Mouse (Mus musculus) kidney, embryonic 14.5 days (tissue): ENCODE data around the gene Mxi1. TPM values are rescaled to one million over a fixed set of nuclear protein-coding genes. Genes with fewer than 3 reads are reported as not detected.
"Not testable (repeated sequence)": the region's sequence is repeated elsewhere in the genome, so short reads cannot be mapped to it uniquely, and the experiment has no call there.

Source experiments
- ATAC-seq: fragments of 200-750 bp; cut with Nextera tagmentation; 2 replicates; pipeline ENCODE4 v1.8.0; 2017; ENCODE audit warnings: moderate number of reproducible peaks, mild to moderate bottlenecking, moderate TSS enrichment, moderate library complexity; ENCODE audit not compliant: low FRiP score, low TSS enrichment
- H3K27ac ChIP-seq: fragments of 300-500 bp; sonication (generic); 2 replicates; pipeline ENCODE4 v1.5.1; 2014; ENCODE audit warnings: low read depth, mild to moderate bottlenecking, low read length, moderate library complexity, mixed read lengths
- H3K27me3 ChIP-seq: fragments of 300-500 bp; sonication (generic); 2 replicates; pipeline ENCODE4 v1.6.1; 2014; ENCODE audit warnings: mild to moderate bottlenecking, low read length; ENCODE audit not compliant: control insufficient read depth, insufficient read depth
- H3K36me3 ChIP-seq: fragments of 300-500 bp; sonication (generic); 2 replicates; pipeline ENCODE4 v1.6.1; 2014; ENCODE audit warnings: low read length, mixed read lengths; ENCODE audit not compliant: control insufficient read depth, insufficient read depth
- H3K4me1 ChIP-seq: fragments of 300-500 bp; sonication (generic); 2 replicates; pipeline ENCODE4 v1.6.1; 2014; ENCODE audit warnings: low read length, mixed read lengths; ENCODE audit not compliant: control insufficient read depth, insufficient read depth
- H3K4me2 ChIP-seq: fragments of 300-500 bp; sonication (generic); replicated peaks from 2 replicates; pipeline ENCODE4 v1.6.1; 2014; ENCODE audit warnings: low read depth, mild to moderate bottlenecking, low read length
- H3K4me3 ChIP-seq: fragments of 300-500 bp; sonication (generic); 2 replicates; pipeline ENCODE4 v1.5.1; 2014; ENCODE audit warnings: mild to moderate bottlenecking, low read length
- H3K9ac ChIP-seq: fragments of 300-500 bp; sonication (generic); 2 replicates; pipeline ENCODE4 v1.6.1; 2014; ENCODE audit warnings: low read depth, mild to moderate bottlenecking, low read length, moderate library complexity
- H3K9me3 ChIP-seq: fragments of 300-500 bp; sonication (generic); 2 replicates; pipeline ENCODE4 v1.6.1; 2016; ENCODE audit warnings: low read length; ENCODE audit not compliant: control insufficient read depth
- WGBS: fragments of 180-500 bp; shearing (Covaris S2); extraction: QIAGEN DNeasy Blood & Tissue Kit; methylation state at CpG from one replicate; pipeline ENCODE4 v1.1.7; 2014; 5-methylcytosine and 5-hydroxymethylcytosine counted together
- polyA plus RNA-seq: library from polyadenylated mRNA; unstranded; fragments of >200 nt; fragmentation: Nextera tagmentation; extraction: Ambion mirVana; gene quantifications from 2 replicates; pipeline ENCODE4 v1.2.1, GENCODE M21; 2014

Gene Mxi1
- polyA plus RNA-seq, 1 experiment from 2014 or later, result 42.5 TPM

DNA sequence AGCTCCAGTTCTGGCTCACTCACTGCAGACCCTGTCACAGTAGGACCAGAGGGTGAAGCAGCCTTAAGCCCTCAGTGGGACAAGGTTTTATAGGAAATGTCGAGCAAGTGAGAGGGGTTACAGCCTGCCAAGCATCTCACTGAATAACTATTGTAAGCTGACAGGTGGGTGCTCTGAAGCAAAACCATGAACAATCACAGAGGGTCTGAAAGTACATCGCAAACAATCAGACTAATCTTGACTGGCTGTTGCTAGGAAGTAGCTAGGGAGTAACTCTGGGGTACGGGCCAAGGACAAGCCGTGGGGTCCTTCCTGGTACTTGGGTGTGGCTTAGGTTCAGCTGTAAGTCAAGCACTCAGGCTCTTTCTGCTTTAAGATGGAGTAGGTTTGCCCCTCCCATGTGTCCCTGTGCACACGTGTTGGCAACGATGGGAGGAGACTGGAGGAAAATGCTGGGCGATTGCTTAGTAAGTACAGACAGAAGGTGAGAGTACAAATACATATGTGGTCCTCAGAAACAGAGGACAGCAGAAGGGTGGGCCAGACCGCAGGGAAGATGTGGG, 82.5 kb downstream of the Mxi1 start:
- Histone ChIP-seq H3K9me3 (no peaks in the 10 kb centered on the region), H3K4me2 (no peak overlapping the region), H3K4me3 (no peak overlapping the region), H3K27ac (no peak overlapping the region), H3K4me1 (peaks cover 4% of the 10 kb centered on the region; the same call in 1 of the 2 replicates), H3K36me3 (peaks cover 10% of the 10 kb centered on the region), H3K27me3 (no peaks in the 10 kb centered on the region), H3K9ac (no peak overlapping the region)
- WGBS, result 74% methylated on average over 8 of the region's 8 CpGs
- ATAC-seq, result no peak

- Histone ChIP-seq H3K9me3 (no peaks in the 10 kb centered on the region), H3K4me1 (peaks cover 4% of the 10 kb centered on the region; the same call in 1 of the 2 replicates), H3K27me3 (no peaks in the 10 kb centered on the region), H3K4me3 (no peak overlapping the region), H3K4me2 (no peak overlapping the region), H3K9ac (no peak overlapping the region), H3K36me3 (peaks cover 3% of the 10 kb centered on the region; the same call in 1 of the 2 replicates), H3K27ac (no peak overlapping the region)
- no peak for ATAC-seq
These were observed 83.3 kb downstream of the Mxi1 start for GRCm38 (mm10) chr19:53393646-53394045.

DNA sequence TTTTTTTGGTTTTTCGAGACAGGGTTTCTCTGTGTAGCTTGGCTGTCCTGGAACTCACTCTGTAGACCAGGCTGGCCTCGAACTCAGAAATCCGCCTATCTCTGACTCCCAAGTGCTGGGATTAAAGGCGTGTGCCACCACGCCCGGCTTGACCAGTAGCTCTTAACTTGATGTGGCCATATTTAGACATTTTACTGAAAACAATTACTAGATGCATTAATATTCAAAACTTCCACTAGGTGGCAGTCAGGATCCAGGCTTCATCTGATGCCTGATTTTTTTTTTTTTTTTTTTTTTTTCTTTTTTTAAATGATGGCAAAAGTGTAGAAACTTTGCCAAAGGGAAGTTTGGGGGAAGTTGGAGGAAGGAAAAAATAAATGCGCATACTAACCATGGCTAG, 84.2 kb downstream of the Mxi1 start:
- 18% methylated on average over 7 of the region's 7 CpGs for WGBS

DNA sequence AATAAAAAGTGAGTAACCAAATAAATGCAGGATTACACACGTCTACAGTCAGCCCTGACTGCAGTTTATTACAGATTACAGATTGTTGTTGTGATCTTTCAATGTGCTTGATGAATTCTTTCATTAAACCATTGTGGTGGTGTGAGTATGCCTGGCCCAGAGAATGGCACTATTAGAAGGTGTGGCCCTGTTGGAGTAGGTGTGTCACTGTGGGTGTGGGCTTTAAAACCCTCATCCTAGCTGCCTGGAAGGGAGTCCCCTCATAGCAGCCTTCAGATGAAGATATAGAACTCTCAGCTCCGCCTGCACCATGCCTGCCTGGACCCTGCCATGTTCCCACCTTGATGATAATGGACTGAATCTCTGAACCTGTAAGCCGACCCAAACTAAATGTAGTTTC, 84.6 kb downstream of the Mxi1 start:
- WGBS, result 68% methylated on average over 3 of the region's 3 CpGs
- not testable (repeated sequence) for H3K4me1 ChIP-seq, H3K27me3 ChIP-seq, H3K27ac ChIP-seq, H3K4me2 ChIP-seq, H3K4me3 ChIP-seq, H3K9me3 ChIP-seq, ATAC-seq, H3K36me3 ChIP-seq, H3K9ac ChIP-seq

More for the DNA sequence above, 84.2 kb downstream of the Mxi1 start:
- Histone ChIP-seq H3K4me2 (no peak overlapping the region), H3K27ac (no peak overlapping the region), H3K4me3 (no peak overlapping the region), H3K9ac (no peak overlapping the region), H3K27me3 (no peaks in the 10 kb centered on the region), H3K4me1 (no peaks in the 10 kb centered on the region; the same call in 1 of the 2 replicates), H3K36me3 (no peaks in the 10 kb centered on the region), H3K9me3 (no peaks in the 10 kb centered on the region)
- ATAC-seq, result no peak

DNA sequence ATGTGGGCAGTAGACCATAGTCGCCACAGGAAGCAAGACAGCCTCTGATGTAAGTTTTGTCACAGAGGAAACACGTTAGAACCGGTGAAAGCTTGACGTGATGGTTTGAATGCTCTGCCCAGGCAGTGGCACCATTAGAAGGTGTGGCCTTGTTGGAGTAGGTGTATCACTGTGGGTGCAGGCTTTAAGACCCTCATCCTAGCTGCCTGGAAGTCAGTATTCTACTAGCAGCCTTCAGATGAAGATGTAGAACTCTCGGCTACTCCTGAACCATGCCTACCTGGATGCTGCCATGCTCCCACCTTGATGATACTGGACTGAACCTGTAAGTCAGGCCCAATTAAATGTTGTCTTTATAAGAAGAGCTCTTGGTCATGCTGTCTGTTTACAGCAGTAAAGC, 85.5 kb downstream of the Mxi1 start:
- not testable (repeated sequence) for H3K36me3 ChIP-seq, H3K27ac ChIP-seq, ATAC-seq, H3K4me1 ChIP-seq, H3K4me3 ChIP-seq, H3K9me3 ChIP-seq, H3K27me3 ChIP-seq, H3K4me2 ChIP-seq, H3K9ac ChIP-seq
- 43% methylated on average over 5 of the region's 5 CpGs for WGBS

- Histone ChIP-seq H3K4me1 (no peaks in the 10 kb centered on the region), H3K27me3 (no peaks in the 10 kb centered on the region), H3K9me3 (no peaks in the 10 kb centered on the region), H3K36me3 (no peaks in the 10 kb centered on the region), H3K9ac (no peak overlapping the region), H3K4me3 (no peak overlapping the region), H3K4me2 (no peak overlapping the region), H3K27ac (no peak overlapping the region)
- WGBS, result 73% methylated on average over 12 of the region's 12 CpGs
- ATAC-seq, result no peak
These were observed 87.3 kb downstream of the Mxi1 start for GRCm38 (mm10) chr19:53397451-53398233.

- Histone ChIP-seq H3K4me2 (no peak overlapping the region), H3K4me1 (no peaks in the 10 kb centered on the region), H3K27ac (no peak overlapping the region), H3K9ac (no peak overlapping the region), H3K9me3 (no peaks in the 10 kb centered on the region), H3K27me3 (no peaks in the 10 kb centered on the region), H3K4me3 (no peak overlapping the region), H3K36me3 (no peaks in the 10 kb centered on the region)
- no peak for ATAC-seq
- WGBS, result 87% methylated on average over 4 of the region's 4 CpGs
These were observed 88.9 kb downstream of the Mxi1 start for GRCm38 (mm10) chr19:53399213-53399612.

GRCm38 (mm10) chr19:53400332-53401110, 90.2 kb downstream of the Mxi1 start:
- 84% methylated on average over 16 of the region's 16 CpGs for WGBS
- no peaks in the 10 kb centered on the region for H3K36me3 ChIP-seq
- 0 out of 2 replicates have a peak, but pooled peaks cover 5% of the 10 kb centered on the region for H3K9me3 ChIP-seq
- no peak overlapping the region for H3K4me3 ChIP-seq
- ATAC-seq, result no peak
- no peaks in the 10 kb centered on the region for H3K4me1 ChIP-seq
- no peak overlapping the region for H3K9ac ChIP-seq
- no peaks in the 10 kb centered on the region for H3K27me3 ChIP-seq
- no peak overlapping the region for H3K4me2 ChIP-seq
- H3K27ac ChIP-seq, result no peak overlapping the region
